Mouse (Mus musculus) neural tube, embryonic 14.5 days (tissue): ENCODE measurements at regions not wholly inside any gene's neighbourhood (a gene's known extent, or its start where the extent isn't known, plus 50 kb on each side); places are given as distances from the start of the nearest gene placed in this dataset.

Experiments used
- ATAC-seq: fragments of 200-750 bp; cut with Nextera tagmentation; 2 replicates; pipeline ENCODE4 v1.8.0; 2017; ENCODE audit warnings: low read depth, mild to moderate bottlenecking, moderate TSS enrichment, moderate library complexity
- H3K27ac ChIP-seq: fragments of 300-500 bp; sonication (generic); 2 replicates; pipeline ENCODE4 v1.5.1; 2014; ENCODE audit warnings: low read depth, mild to moderate bottlenecking, control low read depth, low read length, moderate library complexity, mixed read lengths
- H3K27me3 ChIP-seq: fragments of 300-500 bp; sonication (generic); 2 replicates; pipeline ENCODE4 v1.6.1; 2014; ENCODE audit warnings: low read length; ENCODE audit not compliant: control insufficient read depth, insufficient read depth
- H3K36me3 ChIP-seq: fragments of 300-500 bp; sonication (generic); 2 replicates; pipeline ENCODE4 v1.6.1; 2014; ENCODE audit warnings: low read length, mixed read lengths; ENCODE audit not compliant: control insufficient read depth, insufficient read depth
- H3K4me1 ChIP-seq: fragments of 300-500 bp; sonication (generic); 2 replicates; pipeline ENCODE4 v1.6.1; 2014; ENCODE audit warnings: low read length; ENCODE audit not compliant: control insufficient read depth, insufficient read depth
- H3K4me2 ChIP-seq: fragments of 300-500 bp; sonication (generic); 2 replicates; pipeline ENCODE4 v1.6.1; 2014; ENCODE audit warnings: mild to moderate bottlenecking, low read depth, low read length, control low read depth
- H3K4me3 ChIP-seq: fragments of 300-500 bp; sonication (generic); 2 replicates; pipeline ENCODE4 v1.5.1; 2014; ENCODE audit warnings: low read depth, low read length, control low read depth, mixed read lengths
- H3K9ac ChIP-seq: fragments of 300-500 bp; sonication (generic); replicated peaks from 2 replicates; pipeline ENCODE4 v1.6.1; 2014; ENCODE audit warnings: low read depth, mild to moderate bottlenecking, control low read depth, low read length, mixed read lengths
- H3K9me3 ChIP-seq: fragments of 300-500 bp; sonication (generic); 2 replicates; pipeline ENCODE4 v1.6.1; 2016; ENCODE audit warnings: low read length; ENCODE audit not compliant: control insufficient read depth
- WGBS: fragments of 180-500 bp; shearing (Covaris S2); extraction: QIAGEN DNeasy Blood & Tissue Kit; methylation state at CpG from one replicate; pipeline ENCODE4 v1.1.7; 2014; 5-methylcytosine and 5-hydroxymethylcytosine counted together

DNA sequence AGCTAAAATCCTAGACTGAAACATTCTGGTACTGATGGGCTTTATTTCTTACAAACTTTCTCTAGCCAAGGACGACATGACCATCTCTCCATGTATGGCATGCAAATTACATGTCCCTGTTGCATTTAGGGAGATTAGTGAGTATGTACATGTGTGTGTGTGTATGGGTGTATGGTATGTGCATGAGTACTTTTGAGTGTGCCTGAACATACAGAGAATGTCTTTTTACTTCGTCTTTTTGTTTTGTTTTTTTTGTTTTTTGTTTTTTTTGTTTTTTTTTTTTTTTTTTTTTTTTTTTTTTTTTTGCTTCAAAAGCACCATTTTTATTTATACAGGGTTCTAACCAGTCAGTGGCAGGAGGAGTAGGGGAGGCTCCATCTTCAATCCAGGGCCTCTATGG lies 451.1 kb downstream of the Ipmk start:
- Histone ChIP-seq H3K4me1 (no peaks in the 10 kb centered on the region), H3K36me3 (no peaks in the 10 kb centered on the region), H3K9ac (no peak overlapping the region), H3K27ac (no peak overlapping the region), H3K27me3 (no peaks in the 10 kb centered on the region), H3K9me3 (no peaks in the 10 kb centered on the region), H3K4me3 (no peak overlapping the region), H3K4me2 (no peak overlapping the region)
- WGBS: 93% methylated on average over 2 of the region's 2 CpGs
- ATAC-seq: no peak

DNA sequence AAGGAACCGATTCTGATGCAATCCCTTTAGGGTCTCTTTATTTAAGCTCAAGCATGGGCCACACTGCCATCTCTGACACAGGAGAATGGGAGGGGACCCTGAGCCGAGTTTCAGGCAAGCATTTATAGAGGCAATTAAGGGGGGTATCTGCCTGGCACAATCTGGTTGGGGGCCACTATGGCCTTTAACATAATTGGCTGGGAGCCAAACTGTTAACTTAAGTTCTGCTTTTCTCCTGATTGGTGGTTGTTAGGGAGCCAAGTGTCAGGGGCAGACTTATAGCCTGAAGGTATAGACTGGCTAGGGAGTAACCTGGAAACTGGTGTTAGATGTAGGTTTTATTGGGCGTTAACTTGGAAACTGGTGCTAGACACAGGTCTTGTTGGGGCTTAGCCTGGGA lies 454.9 kb downstream of the Ipmk start:
- H3K9ac ChIP-seq: no peak overlapping the region
- H3K36me3 ChIP-seq: no peaks in the 10 kb centered on the region
- 61% methylated on average over 3 of the region's 3 CpGs for WGBS
- no peaks in the 10 kb centered on the region for H3K9me3 ChIP-seq
- no peak overlapping the region for H3K27ac ChIP-seq
- no peak overlapping the region for H3K4me3 ChIP-seq
- no peaks in the 10 kb centered on the region for H3K27me3 ChIP-seq
- H3K4me2 ChIP-seq: no peak overlapping the region
- no peak for ATAC-seq
- H3K4me1 ChIP-seq: no peaks in the 10 kb centered on the region

DNA sequence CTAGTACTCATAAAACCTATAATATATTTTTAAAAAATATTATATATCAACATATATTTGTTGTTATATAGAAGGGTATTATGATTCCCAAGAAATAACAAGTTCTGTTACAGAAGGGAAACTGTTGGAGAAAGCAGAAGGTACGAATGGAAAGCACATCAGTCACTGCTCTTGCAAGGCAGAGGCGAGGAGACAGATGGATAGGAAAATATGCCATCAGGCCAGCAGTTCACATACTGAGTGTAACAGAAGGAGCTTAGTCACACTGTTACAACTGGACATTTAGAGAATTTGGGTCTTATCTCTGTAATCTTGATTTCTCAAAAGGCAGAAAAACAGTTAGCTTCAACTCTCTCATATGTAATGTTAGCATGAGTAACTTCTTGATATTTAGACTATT lies 485.1 kb downstream of the Ipmk start:
- ATAC-seq: no peak

DNA sequence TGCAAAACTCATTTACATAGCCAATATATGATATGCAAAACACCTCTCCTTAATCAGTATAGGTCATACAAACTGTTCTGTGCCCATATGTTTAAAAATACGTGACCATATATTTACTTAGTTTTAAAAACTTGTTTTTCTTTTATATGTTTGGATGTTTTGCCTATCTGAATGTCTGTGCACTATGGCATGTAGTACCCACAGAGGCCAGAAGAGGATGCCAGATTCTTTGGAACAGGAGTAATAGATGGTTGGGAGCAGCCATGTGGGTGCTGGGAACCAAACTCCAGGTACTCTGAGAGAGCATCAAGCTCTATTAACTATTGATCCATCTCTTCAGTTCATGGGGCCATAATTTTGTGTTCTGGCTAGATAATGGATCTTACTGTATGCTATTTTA lies 487.5 kb downstream of the Ipmk start:
- H3K9ac ChIP-seq: no peak overlapping the region
- WGBS: 66% methylated on average over 1 of the region's 1 CpGs
- H3K36me3 ChIP-seq: no peaks in the 10 kb centered on the region
- H3K4me3 ChIP-seq: no peak overlapping the region
- no peak overlapping the region for H3K4me2 ChIP-seq
- H3K4me1 ChIP-seq: no peaks in the 10 kb centered on the region
- ATAC-seq: no peak
- H3K27ac ChIP-seq: no peak overlapping the region
- H3K27me3 ChIP-seq: no peaks in the 10 kb centered on the region
- no peaks in the 10 kb centered on the region for H3K9me3 ChIP-seq

More for the DNA sequence above, 485.1 kb downstream of the Ipmk start:
- H3K36me3 ChIP-seq: no peaks in the 10 kb centered on the region
- H3K27ac ChIP-seq: no peak overlapping the region
- H3K27me3 ChIP-seq: no peaks in the 10 kb centered on the region
- H3K9me3 ChIP-seq: no peaks in the 10 kb centered on the region
- no peak overlapping the region for H3K4me2 ChIP-seq
- no peaks in the 10 kb centered on the region for H3K4me1 ChIP-seq
- 73% methylated on average over 2 of the region's 2 CpGs for WGBS
- no peak overlapping the region for H3K4me3 ChIP-seq
- H3K9ac ChIP-seq: no peak overlapping the region

DNA sequence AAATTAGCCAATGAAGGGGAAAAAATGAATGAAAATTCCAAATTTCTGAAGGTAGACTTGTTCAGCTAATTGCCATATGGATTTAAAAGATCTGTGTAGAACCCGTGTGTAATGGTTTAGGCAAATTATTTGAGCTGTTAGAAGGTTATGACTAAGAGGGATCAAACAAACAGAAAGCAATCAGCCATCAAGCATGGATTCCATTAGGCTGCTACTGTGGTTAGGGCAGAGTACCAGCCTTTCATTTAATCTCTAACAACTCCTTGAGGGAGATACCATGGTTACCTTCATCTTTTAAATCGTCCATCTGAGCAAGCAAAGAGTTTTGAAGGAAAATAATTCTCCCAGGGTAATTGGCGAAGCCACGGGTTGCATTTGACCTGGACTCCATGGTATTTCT lies 509.5 kb downstream of the Ipmk start:
- H3K36me3 ChIP-seq: no peaks in the 10 kb centered on the region
- no peak for ATAC-seq
- no peaks in the 10 kb centered on the region for H3K9me3 ChIP-seq
- no peak overlapping the region for H3K4me2 ChIP-seq
- H3K9ac ChIP-seq: no peak overlapping the region
- 73% methylated on average over 4 of the region's 4 CpGs for WGBS
- H3K4me3 ChIP-seq: no peak overlapping the region
- no peak overlapping the region for H3K27ac ChIP-seq
- H3K4me1 ChIP-seq: no peaks in the 10 kb centered on the region
- no peaks in the 10 kb centered on the region for H3K27me3 ChIP-seq

DNA sequence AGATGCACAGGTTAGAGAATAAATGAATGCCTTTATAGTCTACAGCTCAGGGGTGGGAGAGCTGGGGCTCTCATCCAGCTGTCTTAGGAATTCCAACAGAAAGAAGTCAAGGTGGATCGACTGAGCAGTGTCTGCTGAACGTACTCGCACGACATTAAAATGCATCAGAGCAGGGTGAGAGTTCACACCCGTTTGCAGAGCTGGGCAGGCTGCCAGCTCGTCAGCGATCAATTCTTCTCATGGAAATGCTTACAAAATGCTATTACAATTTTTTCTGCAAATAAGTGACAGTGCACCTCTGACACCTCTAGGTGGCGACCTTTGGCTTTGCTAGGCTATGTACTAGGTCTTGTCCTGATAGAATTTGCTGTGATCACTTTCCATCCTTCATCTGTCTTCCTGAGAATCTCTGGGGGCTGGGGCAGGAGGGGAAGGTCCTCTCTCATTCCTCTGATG lies 510.0 kb downstream of the Ipmk start:
- no peak overlapping the region for H3K27ac ChIP-seq
- H3K4me3 ChIP-seq: no peak overlapping the region
- 36% methylated on average over 8 of the region's 8 CpGs for WGBS

DNA sequence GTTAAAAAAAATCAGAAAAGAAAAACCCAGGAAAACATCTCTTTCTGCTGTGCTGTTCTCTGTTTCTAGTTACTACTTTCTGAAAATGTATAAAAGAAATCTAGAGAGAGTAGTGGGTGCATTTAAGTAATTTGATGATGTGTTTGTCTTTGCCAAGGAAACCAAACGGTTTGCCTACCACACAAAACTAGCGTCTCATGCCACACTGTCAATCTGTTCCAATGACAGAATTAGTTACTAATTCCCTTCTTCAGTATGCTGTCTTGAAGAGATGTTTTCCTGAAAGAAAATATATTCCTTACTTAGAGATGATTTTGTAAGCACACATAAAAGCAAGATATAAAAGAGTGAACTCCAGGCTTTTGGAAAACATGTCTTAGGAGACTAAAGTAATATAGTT lies 546.2 kb downstream of the Ipmk start:
- no peak overlapping the region for H3K27ac ChIP-seq
- H3K4me3 ChIP-seq: no peak overlapping the region
- no peak for ATAC-seq
- no peak overlapping the region for H3K4me2 ChIP-seq
- no peak overlapping the region for H3K9ac ChIP-seq
- no peaks in the 10 kb centered on the region for H3K9me3 ChIP-seq
- no peaks in the 10 kb centered on the region for H3K36me3 ChIP-seq
- no peaks in the 10 kb centered on the region for H3K4me1 ChIP-seq
- 81% methylated on average over 2 of the region's 2 CpGs for WGBS
- no peaks in the 10 kb centered on the region for H3K27me3 ChIP-seq

More for the DNA sequence above, 510.0 kb downstream of the Ipmk start:
- H3K9me3 ChIP-seq: no peaks in the 10 kb centered on the region
- H3K4me2 ChIP-seq: no peak overlapping the region
- H3K4me1 ChIP-seq: no peaks in the 10 kb centered on the region
- H3K27me3 ChIP-seq: no peaks in the 10 kb centered on the region
- peak; percentile 92 for ATAC-seq
- no peaks in the 10 kb centered on the region for H3K36me3 ChIP-seq
- no peak overlapping the region for H3K9ac ChIP-seq

DNA sequence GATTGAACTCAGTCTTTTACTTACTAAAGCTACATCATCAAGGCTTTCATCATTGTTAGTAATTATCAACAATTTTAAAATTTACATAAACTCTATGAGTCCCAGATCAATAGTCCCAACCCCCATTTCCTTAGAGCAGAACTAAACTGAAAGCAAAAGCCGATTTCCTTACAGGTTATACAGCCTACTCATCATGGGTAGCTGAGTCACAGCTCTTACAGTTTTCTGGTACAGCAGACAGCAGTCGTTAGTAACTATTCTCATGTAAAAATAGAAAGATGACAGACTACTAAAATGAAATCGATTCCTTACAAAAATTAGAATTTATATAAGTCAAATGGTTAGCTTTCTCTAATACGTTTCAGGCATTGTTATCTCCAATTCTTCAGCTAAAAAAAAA lies 557.5 kb downstream of the Ipmk start:
- no peak for ATAC-seq
- Histone ChIP-seq H3K9me3 (no peaks in the 10 kb centered on the region), H3K4me2 (no peak overlapping the region), H3K36me3 (no peaks in the 10 kb centered on the region), H3K4me1 (no peaks in the 10 kb centered on the region), H3K27ac (no peak overlapping the region), H3K27me3 (no peaks in the 10 kb centered on the region), H3K9ac (no peak overlapping the region), H3K4me3 (no peak overlapping the region)
- whole genome bisulfite sequencing: 83% methylated on average over 4 of the region's 4 CpGs
